Mouse (Mus musculus) gastrocnemius, postnatal 25 days (tissue): ENCODE measurements around the gene Gm5152. TPM values are rescaled to one million over a fixed set of nuclear protein-coding genes. Genes with fewer than 3 reads are reported as not detected.
"Not testable (repeated sequence)": the region's sequence is repeated elsewhere in the genome, so short reads cannot be mapped to it uniquely, and the experiment has no call there.

Experiments
- DNase-seq: peaks from one replicate; pipeline ENCODE4 v3.0.0; 2022
- long read RNA-seq, 2 experiments: library from polyadenylated mRNA; stranded (forward); transcript quantifications; one replicate each; pipeline ENCODE4 v2.0.0; 2021
- total RNA-seq, 2 experiments: library from RNA; stranded (reverse); gene quantifications; 1 replicate in 1 of 2; 2 replicates in 1 of 2; pipeline ENCODE4 v1.2.3; 2021

Gm5152 gene
- total RNA-seq, result not detected
- long read RNA-seq, experiment 1, result 0 reads
- long read RNA-seq, experiment 2, result 0 reads

DNA sequence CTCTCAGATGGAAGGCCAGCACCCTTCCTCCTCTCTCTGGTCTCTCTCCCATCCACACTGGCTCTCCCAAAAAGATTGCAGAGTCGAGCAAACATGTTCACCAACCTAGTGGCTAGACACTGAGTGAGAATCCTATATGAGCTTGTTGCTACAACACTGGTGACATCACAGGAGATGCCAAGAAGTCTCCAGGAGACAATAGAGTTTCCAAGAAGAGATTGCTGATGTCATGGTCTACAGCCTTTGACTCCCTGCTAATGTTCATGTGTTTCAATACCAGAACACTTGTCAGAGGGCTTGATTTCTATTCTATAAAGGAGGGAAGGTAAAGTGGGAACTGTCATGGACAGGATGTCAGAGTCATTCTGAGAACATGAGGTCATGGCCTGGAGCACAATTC, at the start of gene Gm5152:
Gene Gm5152, minus strand, starts transcription at position 101 of the 400 bp plus-strand sequence.
- not testable (repeated sequence) for DNase-seq

- DNase-seq, result not testable (repeated sequence)
Observed at GRCm38 (mm10) chr5:10254768-10255167, 8.4 kb upstream of the Gm5152 start.

GRCm38 (mm10) chr5:10245770-10246169, 556 bp downstream of the Gm5152 start:
- not testable (repeated sequence) for DNase-seq

DNA sequence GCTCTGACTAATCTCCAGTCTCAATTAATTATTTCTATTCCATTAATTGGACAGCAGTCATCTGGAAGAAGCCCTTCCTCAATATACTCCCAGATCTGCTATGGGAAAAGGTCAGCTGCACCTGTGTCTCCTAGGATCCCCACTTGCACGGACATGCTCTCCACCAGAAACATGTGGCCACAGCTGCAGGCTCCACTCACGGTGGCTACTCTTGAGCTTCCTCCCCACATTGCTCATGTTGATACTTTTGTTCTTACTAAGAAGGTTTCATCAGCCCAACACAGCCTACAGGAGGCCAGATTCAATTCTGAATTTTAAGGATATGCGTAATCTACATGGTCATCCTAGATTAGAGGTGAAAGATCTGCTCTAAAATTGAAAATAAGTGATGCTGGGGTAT, 5.9 kb downstream of the Gm5152 start:
- DNase-seq, result not testable (repeated sequence)

DNA sequence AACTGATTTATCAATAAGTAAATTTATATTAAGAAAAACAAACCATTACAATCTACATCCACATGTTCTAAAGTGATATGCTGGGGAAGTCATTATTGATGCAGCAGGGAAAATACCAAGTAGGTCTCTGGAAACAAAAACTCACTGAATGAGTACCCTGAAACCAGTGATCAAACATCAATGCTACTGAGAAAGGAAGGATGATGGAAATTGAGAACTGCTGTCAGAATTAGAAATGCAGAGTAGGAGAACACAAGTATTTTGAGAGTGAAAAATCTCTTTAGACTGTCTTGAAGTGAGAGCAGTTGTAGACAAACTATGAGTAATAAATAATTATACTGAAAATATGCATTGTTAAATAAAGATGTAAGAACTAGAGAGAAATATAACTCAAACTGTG, 26.0 kb downstream of the Gm5152 start:
- DNase-seq, result no peak

DNA sequence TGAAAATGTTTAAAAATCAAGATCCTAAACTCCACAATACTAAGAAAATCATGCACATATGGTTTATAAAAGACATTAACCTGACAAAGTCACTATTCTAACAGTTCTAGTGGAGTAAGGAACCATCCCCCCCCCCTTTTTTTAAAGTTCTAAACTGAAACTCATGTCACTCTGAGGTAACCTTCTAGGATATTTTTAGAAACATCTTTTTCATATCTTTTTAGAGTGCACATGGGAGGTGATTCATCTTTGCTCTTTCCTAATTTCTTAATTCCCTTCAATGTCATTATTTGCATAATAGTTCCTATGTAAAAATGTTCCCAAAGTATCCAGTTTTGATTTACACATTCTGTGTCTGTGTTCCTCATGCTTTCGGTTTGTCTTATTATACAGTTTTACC, 43.3 kb downstream of the Gm5152 start:
- no peak for DNase-seq

DNA sequence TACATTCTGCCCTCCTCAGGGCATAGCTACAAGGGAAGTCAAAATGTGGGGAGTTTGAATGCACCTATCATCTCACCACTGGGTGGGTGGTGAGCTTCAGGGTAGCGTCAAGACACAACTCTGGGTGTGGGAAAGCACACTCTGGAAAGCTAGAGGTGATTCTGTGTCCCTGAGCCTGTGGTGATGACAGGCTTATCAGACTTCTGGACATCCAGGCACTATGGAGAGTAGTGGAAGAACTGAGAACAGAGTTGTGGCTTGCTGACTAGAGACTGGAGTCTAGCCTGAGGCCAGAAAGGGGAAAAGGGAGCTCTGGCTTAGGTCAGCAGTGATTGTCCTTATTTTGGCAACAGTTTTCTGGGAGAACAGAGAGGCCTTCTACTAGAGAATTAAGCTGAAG, 49.4 kb downstream of the Gm5152 start:
- no peak for DNase-seq
